27 mouse cellular contexts compared by ENCODE assay signal in genomic region chr13:94392282-94392681, GRCm38 (mm10).
"Had no signal": no experiment of that assay in that cellular context is flagged by ENCODE, and none has a peak within 500 bp of the region (broad histone marks: within the 10 kb centered on the region; RNA-seq: fewer than 3 reads in every experiment).

No protein-coding gene starts in this region.

- H3K4me1 ChIP-seq: hindbrain, embryonic 10.5 days had no signal

- H3K4me3 ChIP-seq: gastrocnemius, adult 2 months; heart, adult 2 months; heart, embryonic 10.5 days; heart, embryonic 12.5 days; hindbrain, embryonic 10.5 days; hindbrain, embryonic 12.5 days; intestine, embryonic 15.5 days; layer of hippocampus, adult 2 months; left cerebral cortex, adult 2 months; limb, embryonic 13.5 days; limb, embryonic 15.5 days; liver, embryonic 12.5 days had no signal

- H3K9me3 ChIP-seq: heart, embryonic 10.5 days; heart, embryonic 12.5 days; hindbrain, embryonic 10.5 days; hindbrain, embryonic 12.5 days; intestine, embryonic 15.5 days; limb, embryonic 13.5 days; limb, embryonic 15.5 days; liver, embryonic 12.5 days had no signal

- ATAC-seq: hindbrain, embryonic 16.5 days; inflammation-experienced regulatory T-cells, adult 6 months; intestine, embryonic 15.5 days; intestine, postnatal 0 days; liver, embryonic 12.5 days had no signal

- DNase-seq: gastrocnemius, adult 2 months; gastrocnemius, postnatal 10 days; gastrocnemius, postnatal 25 days; heart, adult 2 months; heart, postnatal 10 days; heart, postnatal 4 days; kidney, adult 18-20 months; kidney, adult 8-10 months; kidney, postnatal 10 days; kidney, postnatal 25 days; kidney, postnatal 4 days; left cerebral cortex, postnatal 4 days had no signal

- H3K4me2 ChIP-seq: heart, embryonic 12.5 days; hindbrain, embryonic 12.5 days; hindbrain, embryonic 14.5 days; intestine, embryonic 15.5 days; limb, embryonic 13.5 days; limb, embryonic 15.5 days; liver, embryonic 12.5 days had no signal

- H3K27ac ChIP-seq: gastrocnemius, adult 2 months; heart, adult 2 months; heart, embryonic 10.5 days; hindbrain, embryonic 10.5 days; hindbrain, embryonic 12.5 days; hindbrain, embryonic 14.5 days; intestine, embryonic 15.5 days; layer of hippocampus, adult 2 months; left cerebral cortex, adult 2 months; limb, embryonic 13.5 days; limb, embryonic 15.5 days; liver, embryonic 12.5 days; liver, embryonic 14.5 days had no signal

- H3K9ac ChIP-seq: heart, embryonic 12.5 days; hindbrain, embryonic 12.5 days; hindbrain, embryonic 14.5 days; intestine, embryonic 15.5 days; limb, embryonic 13.5 days; limb, embryonic 15.5 days; liver, embryonic 12.5 days; liver, embryonic 14.5 days had no signal

- H3K27me3 ChIP-seq: heart, embryonic 12.5 days; hindbrain, embryonic 12.5 days; intestine, embryonic 15.5 days; limb, embryonic 13.5 days; limb, embryonic 15.5 days; liver, embryonic 12.5 days had no signal
